Mouse (Mus musculus) adrenal gland, postnatal 36 days (tissue): ENCODE measurements around the gene Fahd1. TPM values are rescaled to one million over a fixed set of nuclear protein-coding genes. Genes with fewer than 3 reads are reported as not detected.

Experiments used
- DNase-seq, 2 experiments: peaks; one replicate each; pipeline ENCODE4 v3.0.0; 2021; ENCODE audit warnings: mixed read lengths in 1 of 2
- total RNA-seq, 2 experiments: library from RNA; stranded (reverse); gene quantifications; 2 replicates each; pipeline ENCODE4 v1.2.3; 2021

Fahd1 gene
- total RNA-seq, 2 experiments from 2014 or later = 22.7 to 39.8 TPM

DNA sequence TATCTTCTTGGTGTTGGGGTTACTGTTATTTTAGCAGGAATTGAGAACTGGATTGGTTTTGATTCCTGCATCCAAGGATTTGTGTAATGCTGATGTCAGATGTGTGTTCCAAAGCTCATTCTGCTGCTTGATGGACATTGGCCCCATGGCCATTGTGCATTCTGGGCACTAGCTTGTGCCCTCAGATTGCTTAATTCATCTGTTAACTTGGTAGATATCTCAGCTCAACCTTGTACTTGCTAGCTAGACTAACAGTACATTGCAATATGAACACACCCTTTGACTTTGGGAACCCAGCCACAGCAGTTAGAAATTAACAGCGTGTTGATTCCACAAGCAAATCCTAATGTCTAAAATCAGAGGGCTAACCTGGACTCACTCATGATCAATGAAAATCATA is 2.8 kb downstream of the Fahd1 start:
- DNase-seq = no peak

- DNase-seq = no peak
These were observed 5.6 kb downstream of the Fahd1 start for GRCm38 (mm10) chr17:24844525-24844924.

DNA sequence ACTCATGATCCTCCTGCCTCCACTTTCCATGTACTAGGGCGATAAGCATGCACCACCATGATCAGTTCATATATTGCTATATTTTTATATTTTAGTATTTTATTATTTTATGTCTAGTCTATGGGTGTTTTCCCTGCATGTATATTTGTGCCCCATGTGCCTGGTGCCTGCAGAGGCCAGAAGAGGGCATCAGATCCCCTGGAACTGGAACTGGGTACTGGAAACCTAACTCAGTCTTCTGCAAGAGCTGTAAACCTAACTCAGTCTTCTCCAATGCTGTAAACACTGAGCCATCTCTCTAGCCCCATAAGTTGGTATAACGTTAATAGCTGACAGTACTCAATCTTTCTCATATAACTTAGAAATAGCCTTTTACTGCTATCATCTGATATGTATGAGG is 7.5 kb downstream of the Fahd1 start:
- DNase-seq = peak in 1 of 2 experiments; percentile 15

DNA sequence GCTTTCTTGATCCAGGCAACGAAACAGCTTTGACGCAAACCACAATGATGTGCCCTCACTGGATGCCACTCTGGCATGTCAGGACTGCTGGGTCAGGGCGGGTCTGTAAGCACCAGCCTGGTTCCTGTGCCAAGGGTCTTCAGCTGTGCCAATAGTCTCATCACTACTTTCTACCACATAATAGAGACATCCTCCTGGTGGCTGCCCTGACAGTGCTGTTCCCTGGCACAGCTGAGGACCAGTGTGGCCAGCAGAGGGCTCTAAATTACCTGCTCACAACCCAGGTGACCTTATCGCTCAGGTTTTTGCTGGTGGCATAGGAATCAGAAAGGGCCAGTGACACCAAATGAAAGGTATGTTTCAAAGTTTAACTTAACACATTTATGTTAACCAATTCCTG is 9.0 kb downstream of the Fahd1 start:
- peak; percentile 18 to 30 for DNase-seq

GRCm38 (mm10) chr17:24840341-24840740 is 9.8 kb downstream of the Fahd1 start:
- DNase-seq = peak in 1 of 2 experiments; percentile 24

DNA sequence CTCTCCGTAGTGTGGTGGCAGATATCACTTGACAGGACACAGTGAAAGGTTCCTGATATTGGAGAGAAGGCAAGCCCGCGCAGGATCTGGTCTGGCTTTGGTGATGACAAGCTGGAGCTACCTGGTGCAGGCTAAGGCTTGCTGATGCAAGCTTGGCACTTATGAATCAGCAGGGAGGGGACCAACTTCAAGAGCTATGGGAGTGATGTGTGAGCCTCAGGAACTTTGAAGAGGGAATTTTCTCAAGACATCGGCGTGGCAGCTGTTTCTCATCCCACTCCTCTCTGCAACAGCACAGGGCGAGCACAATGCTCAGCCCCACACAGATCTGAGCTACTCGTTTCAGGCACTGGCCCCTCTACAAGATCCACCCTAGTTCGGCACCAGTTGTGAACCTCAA is 10.3 kb downstream of the Fahd1 start, which contains the start of gene Hagh:
Gene Hagh, plus strand, starts transcription at position 302 of the 400 bp plus-strand sequence.
- no peak for DNase-seq

GRCm38 (mm10) chr17:24821351-24822280 is 28.5 kb downstream of the Fahd1 start:
- peak; percentile 25 to 57 for DNase-seq

GRCm38 (mm10) chr17:24819469-24819868 is 30.7 kb downstream of the Fahd1 start:
- no peak for DNase-seq

DNA sequence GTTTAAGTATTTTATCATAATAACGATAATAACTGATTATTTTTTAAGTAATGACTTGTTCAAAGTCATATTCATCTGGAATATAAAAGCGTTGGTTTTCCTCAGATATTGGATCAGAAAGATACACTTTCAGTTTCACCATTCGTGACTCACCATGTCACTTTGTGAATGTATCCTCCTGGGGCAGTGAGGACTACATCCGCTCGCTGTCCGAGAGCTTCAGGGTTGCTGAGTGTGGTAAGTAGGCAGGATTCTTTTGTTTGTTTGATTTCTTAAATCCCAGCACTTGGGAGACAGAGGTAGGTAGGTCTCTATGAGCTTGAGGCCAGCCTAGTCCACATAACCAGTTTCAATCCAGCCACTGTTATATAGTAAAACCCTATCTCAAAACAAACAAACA is 32.0 kb downstream of the Fahd1 start:
- peak; percentile 7 to 28 for DNase-seq

GRCm38 (mm10) chr17:24817503-24817902 is 32.7 kb downstream of the Fahd1 start:
- DNase-seq = no peak

- DNase-seq = no peak
These were observed 34.9 kb downstream of the Fahd1 start for GRCm38 (mm10) chr17:24815256-24815655.

DNA sequence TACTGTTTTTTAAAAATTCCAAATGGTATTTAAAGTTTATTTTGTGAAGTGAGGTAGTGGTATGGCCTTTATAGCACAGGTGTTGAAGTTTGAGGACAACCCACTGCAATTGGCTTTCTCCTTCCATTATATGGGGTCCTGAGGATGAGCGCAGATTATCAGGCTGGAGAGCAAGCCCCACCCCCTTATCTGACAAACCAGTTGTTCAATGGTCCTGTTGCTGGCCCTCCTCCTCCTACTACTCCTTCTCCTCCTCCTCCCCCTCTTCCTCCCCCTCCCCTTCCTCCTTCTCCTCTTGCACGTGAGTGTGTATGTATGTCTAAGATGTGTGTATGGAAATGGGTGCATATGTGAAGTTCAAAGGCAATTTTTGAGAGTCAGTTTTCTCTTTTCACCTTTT is 37.9 kb downstream of the Fahd1 start:
- DNase-seq = no peak

GRCm38 (mm10) chr17:24811211-24811610 is 39.0 kb downstream of the Fahd1 start:
- DNase-seq = no peak

- DNase-seq = peak; percentile 83 to 89
These were observed 45.9 kb downstream of the Fahd1 start, which contains the start of gene Meiob for GRCm38 (mm10) chr17:24803952-24804951. Gene Meiob (plus strand): TSS chr17:24804289.

GRCm38 (mm10) chr17:24800524-24800923 is 49.6 kb downstream of the Fahd1 start:
- DNase-seq = no peak

DNA sequence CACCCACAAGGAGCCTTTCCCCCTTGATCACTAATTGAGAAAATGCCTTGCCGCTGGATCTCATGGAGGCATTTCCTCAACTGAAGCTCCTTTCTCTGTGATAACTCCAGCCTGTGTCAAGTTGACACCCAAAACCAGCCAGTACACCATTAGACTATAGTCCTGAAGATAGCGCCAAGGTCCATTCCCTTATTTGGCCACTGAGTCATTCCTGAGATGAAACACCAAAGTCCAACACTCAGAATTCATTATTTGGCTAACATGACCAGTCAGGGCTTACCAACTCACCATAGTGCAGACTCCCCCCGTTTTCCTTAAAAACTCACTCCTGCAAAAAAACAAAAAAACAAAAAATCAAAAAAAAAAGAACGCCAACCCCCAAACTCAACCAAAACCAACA is 50.7 kb downstream of the Fahd1 start:
- peak in 1 of 2 experiments; percentile 5 for DNase-seq

Other genes with a start within 250 kb of the Fahd1 start
- gene Tsc2, start 217.7 kb downstream of the Fahd1 start, total RNA-seq = 100 to 1,000 TPM in 1 of 2 experiments, 10 to 100 TPM in 1; 79.2 to 103 TPM
- 1 to 10 TPM; 7.8 TPM for gene Nthl1, start 217.7 kb downstream of the Fahd1 start, total RNA-seq
- 10 to 100 TPM; 48.0 to 88.5 TPM for gene Slc9a3r2, start 200.0 kb downstream of the Fahd1 start, total RNA-seq
- gene Npw, start 191.9 kb downstream of the Fahd1 start, total RNA-seq = not detected
- 10 to 100 TPM; 47.5 to 51.1 TPM for gene Zfp598, start 180.7 kb downstream of the Fahd1 start, total RNA-seq
- gene Syngr3, start 160.4 kb downstream of the Fahd1 start, total RNA-seq = 1 to 10 TPM; 1.7 to 2.0 TPM
- 10 to 100 TPM; 34.5 to 42.0 TPM for gene Gfer, start 154.2 kb downstream of the Fahd1 start, total RNA-seq
- 1 to 10 TPM; 4.5 to 6.1 TPM for gene Noxo1, start 154.1 kb downstream of the Fahd1 start, total RNA-seq
- 10 to 100 TPM; 36.0 to 38.5 TPM for gene Tbl3, start 142.7 kb downstream of the Fahd1 start, total RNA-seq
- not detected for gene Rnf151, start 132.3 kb downstream of the Fahd1 start, total RNA-seq
- 100 to 1,000 TPM; 720 to 747 TPM for gene Rps2, start 132.2 kb downstream of the Fahd1 start, total RNA-seq
- gene Ndufb10, start 125.9 kb downstream of the Fahd1 start, total RNA-seq = 100 to 1,000 TPM; 239 to 246 TPM
- under 1 TPM in 1 of 2 experiments, not detected in 1; 0.40 TPM for gene Rpl3l, start 122.5 kb downstream of the Fahd1 start, total RNA-seq
- gene Msrb1, start 113.7 kb downstream of the Fahd1 start, total RNA-seq = 10 to 100 TPM; 84.2 to 86.1 TPM
- gene Hs3st6, start 97.4 kb downstream of the Fahd1 start, total RNA-seq = 1 to 10 TPM; 1.8 to 2.2 TPM
- gene Meiob, start 46.1 kb downstream of the Fahd1 start, total RNA-seq = 1 to 10 TPM; 1.0 to 1.1 TPM
- 100 to 1,000 TPM in 1 of 2 experiments, 10 to 100 TPM in 1; 97.1 to 102 TPM for gene Hagh, start 10.2 kb downstream of the Fahd1 start, total RNA-seq
- gene Igfals, start 15.6 kb upstream of the Fahd1 start, total RNA-seq = 1 to 10 TPM; 4.1 to 4.3 TPM
- 10 to 100 TPM; 47.7 to 57.9 TPM for gene Nubp2, start 36.0 kb upstream of the Fahd1 start, total RNA-seq
- gene Spsb3, start 36.3 kb upstream of the Fahd1 start, total RNA-seq = 10 to 100 TPM; 31.2 to 34.7 TPM
- 10 to 100 TPM; 41.0 to 42.3 TPM for gene Eme2, start 44.7 kb upstream of the Fahd1 start, total RNA-seq
- 100 to 1,000 TPM; 109 to 177 TPM for gene Mrps34, start 44.8 kb upstream of the Fahd1 start, total RNA-seq
- 100 to 1,000 TPM in 1 of 2 experiments, 10 to 100 TPM in 1; 51.3 to 113 TPM for gene Nme3, start 46.1 kb upstream of the Fahd1 start, total RNA-seq
- gene Mapk8ip3, start 86.6 kb upstream of the Fahd1 start, total RNA-seq = 100 to 1,000 TPM in 1 of 2 experiments, 10 to 100 TPM in 1; 82.1 to 126 TPM
- 10 to 100 TPM; 25.1 to 26.4 TPM for gene Jpt2, start 110.3 kb upstream of the Fahd1 start, total RNA-seq
- 10 to 100 TPM; 18.8 to 21.5 TPM for gene Cramp1l, start 165.4 kb upstream of the Fahd1 start, total RNA-seq
- gene Ift140, start 165.7 kb upstream of the Fahd1 start, total RNA-seq = 10 to 100 TPM; 18.9 to 32.1 TPM
- gene Tmem204, start 233.2 kb upstream of the Fahd1 start, total RNA-seq = 10 to 100 TPM; 31.4 to 39.7 TPM